Mouse (Mus musculus) frontal cortex, postnatal 36 days (tissue): ENCODE results near the gene Slc16a10.

Experiments used
- DNase-seq, 2 experiments: peaks; one replicate each; pipeline ENCODE4 v3.0.0; 2022; ENCODE audit warnings: low spot score in 2 of 2

Gene Slc16a10

GRCm38 (mm10) chr10:40141864-40142523, at the start of gene Slc16a10:
Gene Slc16a10, minus strand, starts transcription at chr10:40142258.
- DNase-seq = peak; percentile 88 to 93

- no peak for DNase-seq
These were observed 49.4 kb upstream of the Slc16a10 start for GRCm38 (mm10) chr10:40191338-40191979.

DNA sequence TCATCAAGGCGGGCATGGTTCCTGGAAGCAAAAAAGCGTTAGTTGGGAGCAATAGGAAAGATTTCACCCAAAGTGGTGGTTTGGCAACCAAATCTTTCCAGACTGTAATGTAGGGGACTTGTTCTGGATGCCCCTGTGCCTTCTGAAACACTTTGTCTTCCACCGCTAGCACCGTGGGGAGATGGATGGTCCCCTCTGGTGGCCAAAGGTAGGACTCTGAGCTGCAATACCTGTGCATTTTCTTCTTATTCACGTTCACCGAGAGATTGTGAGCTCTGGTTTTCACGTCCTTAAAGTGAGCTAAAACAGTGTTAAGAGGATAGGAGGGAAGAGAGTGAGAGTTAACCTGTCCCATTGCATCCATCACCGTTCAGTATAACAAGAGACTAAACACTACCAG, 48.8 kb upstream of the Slc16a10 start:
- no peak for DNase-seq

GRCm38 (mm10) chr10:40189689-40190088, 47.6 kb upstream of the Slc16a10 start:
- no peak for DNase-seq

GRCm38 (mm10) chr10:40188831-40189230, 46.8 kb upstream of the Slc16a10 start:
- DNase-seq = no peak

DNA sequence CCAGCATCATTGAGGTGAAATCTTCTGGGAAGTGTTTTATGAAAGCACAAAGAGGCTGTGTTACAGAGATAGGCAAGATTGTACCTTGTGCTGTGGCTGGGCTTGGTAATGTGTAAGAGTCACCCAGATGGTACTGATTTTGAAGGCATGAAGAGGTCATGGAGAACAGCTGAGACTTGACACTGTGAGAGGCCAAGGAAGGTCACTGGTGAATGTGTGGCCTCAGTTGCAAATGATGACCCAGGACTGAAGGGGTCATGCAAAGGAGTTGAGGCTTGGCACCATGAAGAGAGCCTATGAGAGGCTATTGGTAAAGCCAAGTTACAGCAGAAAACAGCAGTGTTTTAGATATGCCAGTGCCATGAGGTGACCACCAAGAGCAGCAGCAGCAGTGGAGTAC, 43.9 kb upstream of the Slc16a10 start:
- DNase-seq = no peak

DNA sequence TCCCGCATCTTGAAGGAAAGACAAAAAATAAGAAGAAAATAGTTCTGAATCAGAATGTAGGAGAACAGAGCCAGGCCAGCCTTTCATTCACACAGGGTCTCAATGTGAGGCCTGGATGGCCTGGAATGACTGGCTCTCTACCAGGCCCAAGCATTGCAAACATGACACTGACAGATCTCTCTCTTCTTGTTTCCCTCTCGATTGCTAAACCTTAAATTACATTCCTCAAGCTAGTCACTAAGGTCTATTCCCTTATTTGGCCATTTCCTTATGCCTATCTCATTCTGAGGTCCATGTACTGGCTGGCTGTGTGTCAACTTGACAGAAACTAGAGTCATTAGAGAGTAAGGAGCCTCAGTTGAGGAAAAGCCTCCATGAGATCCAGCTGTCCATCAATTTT, 38.0 kb upstream of the Slc16a10 start:
- no peak for DNase-seq

DNA sequence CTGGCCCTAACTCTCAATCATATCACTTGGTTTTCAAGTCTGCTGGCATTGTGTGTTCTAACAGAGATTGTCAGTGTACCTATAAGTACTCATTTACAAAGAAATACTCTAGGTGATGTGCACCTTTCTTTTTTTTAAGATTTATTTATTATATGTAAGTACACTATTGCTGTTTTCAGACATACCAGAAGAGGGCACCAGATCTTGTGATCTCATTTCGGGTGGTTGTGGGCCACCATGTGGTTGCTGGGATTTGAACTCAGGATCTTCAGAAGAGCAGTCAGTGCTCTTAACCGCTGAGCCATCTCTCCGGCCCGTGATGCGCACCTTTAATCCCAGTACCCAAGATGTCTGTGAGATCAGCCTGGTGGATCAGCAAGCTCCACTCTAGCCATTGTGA, 37.1 kb upstream of the Slc16a10 start:
- no peak for DNase-seq

- DNase-seq = peak; percentile 32 to 36
These were observed 35.4 kb upstream of the Slc16a10 start for GRCm38 (mm10) chr10:40177323-40177962.

GRCm38 (mm10) chr10:40172136-40172535, 30.1 kb upstream of the Slc16a10 start:
- DNase-seq = no peak

DNA sequence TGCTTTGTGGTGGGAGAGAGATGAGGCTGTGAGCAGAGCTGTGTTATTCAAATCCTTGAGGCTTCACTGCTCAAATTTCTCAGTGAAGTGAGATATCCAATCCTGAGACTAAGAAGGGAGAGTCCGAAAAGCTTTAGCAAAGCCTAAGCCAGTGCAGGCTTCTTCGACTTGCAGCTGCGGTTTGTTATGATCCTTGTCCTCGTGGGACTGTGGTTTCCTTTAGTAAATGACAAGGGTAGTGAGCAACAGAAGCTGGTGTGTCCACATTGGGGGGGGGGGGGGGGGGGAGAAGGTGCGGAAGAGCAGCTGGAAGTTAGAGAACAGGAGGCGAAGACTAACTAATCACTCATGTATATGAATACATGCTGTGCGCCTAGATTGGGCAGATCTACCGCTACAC, 29.2 kb upstream of the Slc16a10 start:
- no peak for DNase-seq

- no peak for DNase-seq
These were observed 28.1 kb upstream of the Slc16a10 start for GRCm38 (mm10) chr10:40170141-40170558.

DNA sequence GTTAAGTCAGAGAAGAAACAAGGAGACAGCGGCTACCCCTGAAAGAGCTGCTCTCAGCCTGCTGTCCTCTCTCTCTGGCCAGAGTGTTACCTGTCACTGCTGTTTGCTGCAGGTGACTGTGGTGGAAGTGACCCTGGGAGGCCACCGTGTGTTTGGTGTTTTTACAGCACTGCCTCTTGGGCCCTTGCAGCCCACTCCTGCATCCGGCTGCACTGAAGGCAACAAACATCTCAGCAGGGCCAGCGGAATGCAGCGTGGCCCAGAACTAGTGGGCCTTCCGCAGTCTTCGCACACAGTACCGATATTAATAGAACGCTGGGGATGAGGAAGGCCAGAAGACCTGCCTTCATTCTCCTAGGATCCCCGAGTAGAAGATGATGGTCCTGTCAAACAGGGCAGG, 27.5 kb upstream of the Slc16a10 start:
- DNase-seq = no peak

- no peak for DNase-seq
These were observed 27.0 kb upstream of the Slc16a10 start for GRCm38 (mm10) chr10:40169088-40169487.

DNA sequence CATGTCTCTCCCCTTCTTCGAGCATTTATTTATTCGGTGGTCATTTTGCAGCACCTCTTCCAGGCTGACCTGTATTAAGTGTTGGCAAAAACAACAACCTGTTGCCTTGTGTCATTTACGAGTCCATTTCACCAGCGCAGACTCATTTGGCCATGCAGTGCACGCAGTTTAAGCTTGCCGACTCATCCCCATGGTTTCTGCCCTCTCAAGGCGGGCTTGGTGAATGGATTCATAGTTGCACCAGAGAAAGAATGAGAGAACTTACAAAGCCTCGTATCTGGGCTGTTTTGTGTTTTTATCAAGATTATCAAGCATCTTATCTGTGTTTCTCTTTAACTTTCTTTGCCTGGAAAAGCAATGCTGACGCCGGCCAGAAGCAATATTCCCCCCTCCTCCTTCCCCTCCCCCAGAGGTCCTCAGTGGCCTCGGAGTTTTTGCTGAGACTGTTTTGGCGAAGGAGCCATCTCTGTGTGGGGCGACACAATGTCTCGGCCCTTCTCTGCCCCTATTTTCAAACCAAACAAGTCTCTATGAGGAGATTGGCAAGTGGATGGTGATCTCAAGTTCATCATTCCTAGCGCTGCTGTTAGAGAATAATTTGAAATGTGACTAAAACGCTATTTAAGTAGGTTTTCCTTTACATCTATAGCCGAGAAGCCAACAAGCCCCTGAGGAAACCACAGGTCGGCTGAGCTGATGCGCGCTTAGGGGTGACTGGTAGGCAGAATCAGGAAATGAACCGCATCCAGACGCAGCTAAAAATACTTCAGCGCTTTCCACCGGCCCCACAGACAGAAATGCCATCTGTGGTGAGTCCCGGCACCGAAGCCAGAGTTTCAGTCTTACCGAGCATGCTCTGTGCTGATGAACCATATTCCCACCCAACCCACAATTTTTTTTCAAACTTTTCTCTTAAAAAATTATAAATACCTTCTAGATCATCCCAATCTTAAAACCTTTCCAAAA, 22.6 kb upstream of the Slc16a10 start:
- DNase-seq = peak; percentile 58 to 75

DNA sequence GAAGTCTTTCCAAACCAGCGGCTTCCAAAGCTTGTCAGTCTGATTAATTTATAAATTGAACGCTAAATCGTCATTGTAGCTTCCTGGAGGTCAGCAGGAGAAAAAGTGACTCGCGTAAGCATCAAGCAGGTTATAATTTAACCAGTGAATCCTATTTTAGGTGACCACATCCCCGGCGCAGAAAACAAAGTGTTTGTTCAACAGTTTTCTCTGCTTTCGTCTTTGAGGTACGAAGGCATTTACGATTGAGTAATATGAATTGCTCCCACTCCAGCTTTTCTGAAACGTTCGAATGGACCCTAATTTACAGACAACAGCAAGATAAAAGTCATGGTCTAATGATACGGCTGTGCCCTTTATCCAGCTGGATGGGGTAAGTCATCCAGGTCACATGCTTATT, 21.9 kb upstream of the Slc16a10 start:
- DNase-seq = no peak

GRCm38 (mm10) chr10:40163338-40163737, 21.3 kb upstream of the Slc16a10 start:
- no peak for DNase-seq

- DNase-seq = no peak
These were observed 19.7 kb upstream of the Slc16a10 start for GRCm38 (mm10) chr10:40161701-40162255.

DNA sequence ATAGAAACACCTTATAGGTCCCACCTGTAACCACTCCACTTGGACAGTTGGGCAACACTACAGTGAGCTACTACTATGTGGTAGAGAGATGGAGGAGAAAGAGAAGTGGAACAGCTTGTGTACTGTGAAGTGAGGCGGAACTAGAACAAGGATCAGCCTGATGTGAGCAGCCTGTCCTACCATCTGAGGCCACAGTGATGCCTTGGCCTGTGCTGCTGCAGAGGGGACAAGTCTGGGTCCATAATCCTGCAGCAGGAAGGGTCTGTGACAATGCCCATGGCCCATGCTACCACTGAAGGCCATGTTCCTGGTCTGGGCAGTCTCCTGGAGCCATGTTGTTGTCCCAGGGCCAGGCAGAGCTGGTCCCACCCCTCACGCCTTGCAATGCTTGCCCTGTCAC, 19.2 kb upstream of the Slc16a10 start:
- no peak for DNase-seq

GRCm38 (mm10) chr10:40152550-40152857, 10.4 kb upstream of the Slc16a10 start:
- no peak for DNase-seq

DNA sequence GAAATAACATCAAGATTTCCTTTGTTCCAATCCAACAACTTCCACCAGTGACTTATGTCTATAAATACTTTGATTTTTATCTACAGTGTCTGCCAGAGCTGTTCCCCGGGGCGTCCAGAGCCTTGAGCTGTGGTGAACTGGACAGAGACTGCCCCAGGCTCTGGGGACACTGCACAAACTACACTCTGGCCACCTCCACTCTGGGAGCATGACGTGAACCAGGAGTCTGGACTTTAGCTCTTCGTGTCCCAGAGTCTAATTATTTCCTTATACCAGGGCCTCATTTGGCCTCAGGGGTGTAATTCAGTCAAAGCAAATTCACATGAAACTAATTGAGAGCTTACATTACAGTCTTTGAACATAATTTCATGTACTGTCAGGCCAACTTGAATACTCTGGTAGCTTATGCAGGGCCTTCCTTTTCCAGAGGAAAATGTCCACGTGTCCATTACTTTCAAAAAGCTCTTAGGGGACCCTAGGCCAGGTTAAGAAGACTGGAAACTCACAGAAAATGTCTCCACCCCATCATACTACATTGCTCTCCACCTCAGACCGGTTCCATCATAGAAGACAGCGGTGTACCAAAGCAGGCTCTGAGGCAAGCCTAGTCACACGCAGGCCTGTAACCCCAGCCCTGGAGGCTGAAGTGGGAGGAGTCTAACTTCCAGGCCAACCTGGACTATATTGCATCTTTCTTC, 9.9 kb upstream of the Slc16a10 start:
- DNase-seq = no peak
